Mouse (Mus musculus): ENCODE measurements around the gene Aurkc.
"Not testable (repeated sequence)": the region's sequence is repeated elsewhere in the genome, so short reads cannot be mapped to it uniquely, and the experiment has no call there.

Gene Aurkc

DNA sequence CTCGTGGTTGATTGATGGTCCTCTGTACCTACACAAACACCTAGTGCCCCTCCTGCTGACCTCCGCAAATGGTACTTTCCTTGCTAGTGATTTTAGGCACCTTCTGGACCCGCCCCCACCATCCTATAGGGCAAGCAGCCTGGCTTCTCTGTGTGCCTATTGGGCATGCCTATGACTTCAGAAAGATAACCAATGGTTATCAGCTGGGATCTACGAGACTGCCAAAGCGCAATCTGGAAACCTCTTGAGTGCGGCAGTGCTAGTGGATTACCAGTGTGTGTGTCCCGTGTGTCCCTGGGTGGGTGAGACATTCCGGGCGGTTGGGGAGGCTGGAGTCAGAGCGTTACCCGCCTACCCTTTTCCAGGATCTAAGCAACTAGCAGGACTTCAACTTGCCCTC lies at the start of gene Aurkc:
Gene Aurkc (plus strand): TSS at position 50 of the 400 bp plus-strand sequence.
- in situ Hi-C loops (cut with MboI, MseI): not testable (repeated sequence)

- in situ Hi-C loops (cut with MboI, MseI): loop anchor here (25.0 kb wide), 1 partner anchor 339 kb away; the partner anchor contains the start of gene Gm45844
Observed at GRCm38 (mm10) chr7:6948061-6948460, 47.0 kb upstream of the Aurkc start.

DNA sequence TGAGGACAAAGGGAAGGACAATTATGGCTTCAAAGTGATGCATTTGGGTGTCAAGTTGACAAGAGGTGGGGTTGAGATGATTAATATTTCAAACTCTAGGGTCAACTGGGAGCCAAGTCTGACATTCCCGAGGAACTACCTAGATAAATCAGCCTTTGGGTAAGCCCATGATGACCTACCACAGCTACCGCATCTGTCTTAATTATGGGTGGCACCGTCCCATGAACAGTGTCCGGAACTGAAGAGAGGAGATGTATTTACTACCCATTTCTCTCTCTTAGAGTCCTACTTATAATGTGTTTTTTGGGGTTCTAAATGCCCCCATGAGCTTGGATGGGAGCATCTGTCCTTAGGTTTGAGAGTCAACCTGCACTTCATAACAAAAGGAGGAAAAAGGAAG lies 38.5 kb upstream of the Aurkc start:
- in situ Hi-C loops (cut with MboI, MseI): no loop called here

DNA sequence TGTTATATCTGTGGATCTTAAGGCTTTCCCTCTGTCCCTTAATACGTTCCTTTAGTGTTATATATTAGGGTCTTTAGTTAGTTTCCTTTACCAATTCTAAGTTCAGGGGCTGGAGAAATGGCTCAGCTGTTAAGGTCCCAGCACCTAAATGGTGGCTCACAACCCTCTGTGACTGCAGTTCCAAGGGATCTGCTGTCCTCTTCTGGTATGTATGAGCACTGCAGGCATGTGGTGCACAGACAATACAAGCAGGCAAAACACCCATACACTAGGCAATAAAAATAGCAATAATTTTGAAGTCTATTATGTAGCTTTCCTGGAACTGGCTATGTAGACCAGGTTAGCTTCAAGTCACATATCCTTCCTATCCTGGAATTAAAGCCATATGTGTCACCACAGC lies 36.5 kb upstream of the Aurkc start:
- in situ Hi-C loops (cut with MboI, MseI): no loop called here

- in situ Hi-C loops (cut with MboI, MseI): no loop called here
Observed at GRCm38 (mm10) chr7:6973566-6973965, 21.5 kb upstream of the Aurkc start.

DNA sequence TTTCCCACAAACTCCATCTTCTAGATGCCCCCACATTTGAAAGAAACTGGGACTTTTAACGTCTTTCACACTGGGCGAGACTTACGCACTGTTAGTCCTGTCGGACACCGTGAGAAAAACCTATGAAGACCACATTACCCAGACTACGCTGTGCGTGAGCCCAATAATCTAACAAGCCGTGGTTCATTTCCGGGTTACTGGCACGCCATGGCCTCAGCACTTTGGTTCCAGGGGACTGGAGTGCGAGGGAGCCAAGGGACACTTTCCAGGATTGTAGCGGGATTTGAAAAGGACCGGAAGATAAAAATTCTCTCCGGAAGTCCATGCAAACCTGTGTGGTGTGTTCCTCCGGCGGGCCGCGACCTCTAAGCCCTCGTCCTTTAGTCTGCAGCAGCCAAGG lies 18.2 kb upstream of the Aurkc start:
- in situ Hi-C loops (cut with MboI, MseI): no loop called here

DNA sequence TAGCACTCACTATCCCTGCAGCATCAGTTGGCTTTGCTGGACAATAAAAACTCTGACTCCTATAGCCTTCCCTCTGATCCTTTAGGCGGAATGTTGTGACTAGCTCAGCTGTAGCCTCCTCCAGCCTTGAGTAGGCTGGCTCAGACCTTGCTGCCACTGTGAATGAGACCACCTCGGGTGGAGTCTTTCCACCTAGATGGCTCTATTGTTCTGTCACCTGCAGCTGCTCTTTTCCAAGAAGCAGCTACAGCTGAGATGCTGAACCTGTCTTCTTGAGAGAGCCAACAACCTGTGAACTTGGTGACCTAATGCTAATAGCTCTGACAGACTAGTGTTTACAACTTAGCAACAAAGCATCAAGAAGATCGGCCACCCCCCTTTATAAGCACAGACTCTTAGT lies 3.8 kb downstream of the Aurkc start:
- in situ Hi-C loops (cut with MboI, MseI): not testable (repeated sequence)

- in situ Hi-C loops (cut with MboI, MseI): not testable (repeated sequence)
Observed at GRCm38 (mm10) chr7:7005441-7005840, 10.3 kb downstream of the Aurkc start.

DNA sequence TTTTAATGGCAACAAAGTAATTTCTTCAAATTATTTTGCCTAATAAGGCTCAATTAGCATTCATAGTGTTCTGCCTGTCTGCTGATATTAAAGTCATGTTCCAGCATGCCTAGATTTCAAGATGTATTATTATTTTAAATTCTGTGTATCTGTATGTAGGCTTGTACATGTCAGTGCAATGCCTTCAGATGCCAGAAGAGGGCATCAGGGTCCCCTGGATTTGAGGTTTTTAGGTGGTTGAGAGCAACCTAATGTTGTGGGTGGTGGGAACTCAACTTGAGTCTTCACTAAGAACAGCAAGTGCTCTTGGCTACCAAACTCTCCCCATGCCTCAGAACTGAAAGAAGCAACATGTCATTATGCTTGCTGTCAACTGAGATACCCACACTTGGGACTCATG lies 32.3 kb downstream of the Aurkc start:
- in situ Hi-C loops (cut with MboI, MseI): no loop called here

DNA sequence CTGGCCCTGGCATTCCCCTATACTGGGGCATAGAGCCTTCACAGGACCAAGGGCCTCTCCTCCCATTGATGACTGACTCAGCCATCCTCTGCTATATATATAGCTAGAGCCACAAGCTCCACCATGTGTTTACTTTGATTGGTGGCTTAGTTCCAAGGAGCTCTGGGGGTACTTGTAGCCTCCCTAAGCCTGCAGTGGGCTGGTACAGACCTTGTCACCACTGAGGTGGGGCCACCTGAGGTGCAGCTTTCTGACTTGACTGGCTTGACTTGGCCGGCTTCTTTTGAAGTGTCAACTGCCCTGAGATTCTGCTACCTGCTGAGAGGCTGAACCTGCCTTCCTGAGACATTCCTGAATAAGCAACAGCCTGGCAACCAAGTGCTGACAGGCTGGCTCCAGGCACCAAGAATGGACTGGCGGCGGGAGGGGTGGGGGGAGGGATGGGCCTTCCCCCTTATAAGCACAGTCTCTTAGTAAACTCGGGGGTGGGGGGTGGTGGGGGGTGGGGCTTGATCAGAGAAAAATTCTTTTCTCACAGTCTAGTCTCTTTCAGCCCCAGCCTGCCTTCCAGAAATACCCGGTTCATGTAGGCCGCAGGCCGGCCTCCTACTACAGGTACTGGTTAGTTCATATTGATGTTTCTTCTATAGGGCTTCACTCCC lies 54.7 kb downstream of the Aurkc start:
- in situ Hi-C loops (cut with MboI, MseI): not testable (repeated sequence)

Measured in regulatory T cell (primary cell).